Mouse (Mus musculus) spleen, adult 18-20 months (tissue): ENCODE results near the gene Lrp4.
A peak's percentile ranks its signal among the peaks of the same experiment; 100 is the strongest.

Experiments used
- DNase-seq, 2 experiments: peaks; one replicate each; pipeline ENCODE4 v3.0.0; 2022; ENCODE audit warnings: mixed read lengths in 2 of 2

Gene Lrp4

GRCm38 (mm10) chr2:91457259-91457655 is at the start of gene Lrp4:
Gene Lrp4, plus strand, starts transcription at chr2:91457511.
- DNase-seq, result peak in 1 of 2 experiments; percentile 8

GRCm38 (mm10) chr2:91408031-91408430 is 49.3 kb upstream of the Lrp4 start:
- DNase-seq, result no peak

GRCm38 (mm10) chr2:91411473-91411872 is 45.8 kb upstream of the Lrp4 start:
- no peak for DNase-seq

GRCm38 (mm10) chr2:91412361-91412760 is 45.0 kb upstream of the Lrp4 start:
- DNase-seq, result peak; percentile 4 to 8

- no peak for DNase-seq
Observed at GRCm38 (mm10) chr2:91413811-91414210, 43.5 kb upstream of the Lrp4 start.

- DNase-seq, result no peak
Observed at GRCm38 (mm10) chr2:91421641-91422040, 35.7 kb upstream of the Lrp4 start.

GRCm38 (mm10) chr2:91424061-91424720 is 33.1 kb upstream of the Lrp4 start:
- DNase-seq, result no peak

GRCm38 (mm10) chr2:91426321-91426720 is 31.0 kb upstream of the Lrp4 start:
- DNase-seq, result no peak

GRCm38 (mm10) chr2:91429146-91429545 is 28.2 kb upstream of the Lrp4 start:
- no peak for DNase-seq

GRCm38 (mm10) chr2:91429915-91430599 is 27.3 kb upstream of the Lrp4 start:
- DNase-seq, result no peak

- DNase-seq, result no peak
Observed at GRCm38 (mm10) chr2:91430600-91430919, 26.8 kb upstream of the Lrp4 start.

- DNase-seq, result no peak
Observed at GRCm38 (mm10) chr2:91436713-91437112, 20.6 kb upstream of the Lrp4 start.

- DNase-seq, result no peak
Observed at GRCm38 (mm10) chr2:91437116-91437815, 20.0 kb upstream of the Lrp4 start.

- DNase-seq, result no peak
Observed at GRCm38 (mm10) chr2:91439271-91439670, 18.0 kb upstream of the Lrp4 start.

GRCm38 (mm10) chr2:91439876-91440275 is 17.4 kb upstream of the Lrp4 start:
- DNase-seq, result no peak

- DNase-seq, result no peak
Observed at GRCm38 (mm10) chr2:91440686-91441085, 16.6 kb upstream of the Lrp4 start.

- no peak for DNase-seq
Observed at GRCm38 (mm10) chr2:91441715-91442114, 15.6 kb upstream of the Lrp4 start.

- DNase-seq, result no peak
Observed at GRCm38 (mm10) chr2:91442241-91442640, 15.1 kb upstream of the Lrp4 start.

- DNase-seq, result peak; percentile 60 to 71
Observed at GRCm38 (mm10) chr2:91444286-91444892, 12.9 kb upstream of the Lrp4 start, which contains the start of gene 1110051M20Rik. Gene 1110051M20Rik, minus strand, starts transcription at chr2:91444704.

GRCm38 (mm10) chr2:91449662-91450061 is 7.6 kb upstream of the Lrp4 start:
- DNase-seq, result no peak

- DNase-seq, result no peak
Observed at GRCm38 (mm10) chr2:91450316-91450715, 7.0 kb upstream of the Lrp4 start.

GRCm38 (mm10) chr2:91452658-91453057 is 4.7 kb upstream of the Lrp4 start:
- DNase-seq, result no peak

- DNase-seq, result no peak
Observed at GRCm38 (mm10) chr2:91453231-91454075, 3.9 kb upstream of the Lrp4 start.
